Mouse (Mus musculus): ENCODE data around the gene Cdh9. TPM values are rescaled to one million over a fixed set of nuclear protein-coding genes. Genes with fewer than 3 reads are reported as not detected.
A peak's percentile ranks its signal among the peaks of the same experiment; 100 is the strongest.

Gene Cdh9
- polyA plus RNA-seq (2016; fragmentation: Nextera tagmentation; extraction: Ambion mirVana) = 0.11 and 0.16 TPM in 2 replicates

- DNase-seq (ENCODE audit: extremely low spot score, low spot score) = no peak
- no peak within 1 kb of the TSS for H3K27ac ChIP-seq
- WGBS = 4% methylated on average over 14 of the region's 14 CpGs
- H3K9me3 ChIP-seq = no peaks in the 10 kb centered on the region
- H3K36me3 ChIP-seq (replicated peaks) = no peaks in the 10 kb centered on the region
- peak within 1 kb of the TSS; percentile 46 for H3K4me3 ChIP-seq
- H3K4me1 ChIP-seq = peaks cover 11% of the 10 kb centered on the region
- H3K27me3 ChIP-seq (ENCODE audit: poor library complexity, severe bottlenecking) = no peaks in the 10 kb centered on the region
These were observed at the start of gene Cdh9 for GRCm38 (mm10) chr15:16728470-16729011. TSS of gene Cdh9 (plus strand) at chr15:16728756.

GRCm38 (mm10) chr15:16679096-16679495 lies 49.5 kb upstream of the Cdh9 start:
- H3K27me3 ChIP-seq (ENCODE audit: poor library complexity, severe bottlenecking) = no peaks in the 10 kb centered on the region
- H3K9me3 ChIP-seq = no peaks in the 10 kb centered on the region
- DNase-seq (ENCODE audit: extremely low spot score, low spot score) = no peak
- no peak overlapping the region for H3K27ac ChIP-seq
- WGBS = 91% methylated on average over 5 of the region's 5 CpGs
- H3K4me3 ChIP-seq = no peak overlapping the region
- H3K4me1 ChIP-seq = no peaks in the 10 kb centered on the region
- no peaks in the 10 kb centered on the region for H3K36me3 ChIP-seq (replicated peaks)

DNA sequence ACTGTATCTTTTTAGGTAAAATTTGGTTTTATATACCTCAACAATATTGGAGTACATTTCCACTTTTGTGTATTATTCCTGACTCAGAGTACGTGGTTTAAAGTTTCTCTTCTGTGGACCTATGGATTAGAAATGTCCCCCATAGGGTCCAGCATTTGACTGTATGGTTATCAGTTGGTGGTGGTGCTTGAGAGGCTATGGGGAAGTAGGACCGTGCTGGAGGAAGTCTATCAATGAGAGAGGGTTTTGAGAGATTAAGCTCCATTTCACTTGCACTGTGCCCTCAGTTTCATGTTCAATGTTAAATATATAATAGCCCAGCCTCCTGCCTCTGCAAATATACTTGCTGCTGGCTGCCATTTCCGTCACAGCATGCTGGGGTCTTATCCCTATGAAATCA lies 28.7 kb upstream of the Cdh9 start:
- Histone ChIP-seq H3K36me3 (replicated peaks) (no peaks in the 10 kb centered on the region), H3K9me3 (no peaks in the 10 kb centered on the region), H3K4me1 (no peaks in the 10 kb centered on the region), H3K27ac (no peak overlapping the region), H3K27me3 (ENCODE audit: poor library complexity, severe bottlenecking) (no peaks in the 10 kb centered on the region), H3K4me3 (no peak overlapping the region)
- DNase-seq (ENCODE audit: extremely low spot score, low spot score) = no peak
- 85% methylated on average over 3 of the region's 3 CpGs for WGBS

- Histone ChIP-seq H3K4me3 (no peak overlapping the region), H3K27ac (no peak overlapping the region), H3K36me3 (replicated peaks) (no peaks in the 10 kb centered on the region), H3K9me3 (no peaks in the 10 kb centered on the region), H3K27me3 (ENCODE audit: poor library complexity, severe bottlenecking) (no peaks in the 10 kb centered on the region), H3K4me1 (no peaks in the 10 kb centered on the region)
- WGBS = 69% methylated on average over 1 of the region's 1 CpGs
- no peak for DNase-seq (ENCODE audit: extremely low spot score, low spot score)
These were observed 26.2 kb upstream of the Cdh9 start for GRCm38 (mm10) chr15:16702340-16702739.

GRCm38 (mm10) chr15:16739088-16739487 lies 10.5 kb downstream of the Cdh9 start:
- Histone ChIP-seq H3K27ac (no peak overlapping the region), H3K27me3 (ENCODE audit: poor library complexity, severe bottlenecking) (no peaks in the 10 kb centered on the region), H3K4me3 (no peak overlapping the region), H3K36me3 (replicated peaks) (no peaks in the 10 kb centered on the region), H3K4me1 (no peaks in the 10 kb centered on the region), H3K9me3 (no peaks in the 10 kb centered on the region)
- DNase-seq (ENCODE audit: extremely low spot score, low spot score) = no peak
- WGBS = 92% methylated on average over 4 of the region's 4 CpGs

DNA sequence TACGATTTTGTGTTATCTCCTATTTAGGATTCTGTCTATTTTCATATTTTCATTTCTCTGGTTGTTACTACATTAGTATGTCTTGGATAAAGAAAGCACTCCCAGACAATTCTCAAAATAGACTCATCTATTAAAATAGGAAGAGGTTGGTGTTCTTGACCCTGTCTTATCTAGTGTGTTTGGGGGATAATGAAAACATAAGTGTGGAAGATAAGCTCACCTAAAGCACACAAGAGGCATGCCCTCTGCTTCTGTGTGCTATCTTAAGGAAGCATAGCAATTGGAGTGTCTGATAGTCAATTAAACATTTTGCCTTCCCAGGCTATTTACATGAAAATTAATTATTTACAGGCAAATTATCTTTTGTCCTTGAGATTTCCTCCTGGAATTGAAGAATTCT lies 18.1 kb downstream of the Cdh9 start:
- no peaks in the 10 kb centered on the region for H3K36me3 ChIP-seq (replicated peaks)

GRCm38 (mm10) chr15:16763252-16763651 lies 34.7 kb downstream of the Cdh9 start:
- Histone ChIP-seq H3K27me3 (ENCODE audit: poor library complexity, severe bottlenecking) (no peaks in the 10 kb centered on the region), H3K27ac (no peak overlapping the region), H3K9me3 (no peaks in the 10 kb centered on the region), H3K4me3 (no peak overlapping the region), H3K36me3 (replicated peaks) (no peaks in the 10 kb centered on the region), H3K4me1 (no peaks in the 10 kb centered on the region)
- WGBS = 84% methylated on average over 3 of the region's 3 CpGs
- no peak for DNase-seq (ENCODE audit: extremely low spot score, low spot score)

More for the DNA sequence above, 18.1 kb downstream of the Cdh9 start:
- no peak overlapping the region for H3K27ac ChIP-seq
- 91% methylated on average over 1 of the region's 1 CpGs for WGBS
- H3K4me3 ChIP-seq = no peak overlapping the region
- no peaks in the 10 kb centered on the region for H3K27me3 ChIP-seq (ENCODE audit: poor library complexity, severe bottlenecking)
- no peaks in the 10 kb centered on the region for H3K4me1 ChIP-seq
- DNase-seq (ENCODE audit: extremely low spot score, low spot score) = no peak
- H3K9me3 ChIP-seq = no peaks in the 10 kb centered on the region

DNA sequence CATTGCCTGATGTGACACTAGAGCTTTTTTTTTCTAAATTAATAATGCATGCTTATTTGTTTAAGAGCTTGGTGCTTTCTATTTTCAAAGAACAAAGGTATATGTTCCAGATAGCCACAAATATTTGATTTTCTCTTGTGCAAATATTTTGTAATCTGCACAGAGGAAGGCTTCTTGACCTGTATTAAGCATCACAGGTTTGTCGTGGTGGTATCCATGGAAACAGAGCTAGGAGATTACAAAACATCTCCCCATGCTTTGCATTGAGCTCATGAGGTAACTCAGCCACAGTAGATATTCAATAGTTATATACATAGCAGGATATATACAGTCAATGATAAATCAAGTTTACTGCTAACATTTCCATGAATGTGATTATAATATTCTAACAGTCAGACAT lies 56.0 kb downstream of the Cdh9 start:
- no peak for DNase-seq (ENCODE audit: extremely low spot score, low spot score)
- Histone ChIP-seq H3K4me1 (no peaks in the 10 kb centered on the region), H3K36me3 (replicated peaks) (no peaks in the 10 kb centered on the region), H3K27ac (no peak overlapping the region), H3K4me3 (no peak overlapping the region), H3K27me3 (ENCODE audit: poor library complexity, severe bottlenecking) (no peaks in the 10 kb centered on the region), H3K9me3 (no peaks in the 10 kb centered on the region)
- WGBS = 80% methylated on average over 1 of the region's 1 CpGs

DNA sequence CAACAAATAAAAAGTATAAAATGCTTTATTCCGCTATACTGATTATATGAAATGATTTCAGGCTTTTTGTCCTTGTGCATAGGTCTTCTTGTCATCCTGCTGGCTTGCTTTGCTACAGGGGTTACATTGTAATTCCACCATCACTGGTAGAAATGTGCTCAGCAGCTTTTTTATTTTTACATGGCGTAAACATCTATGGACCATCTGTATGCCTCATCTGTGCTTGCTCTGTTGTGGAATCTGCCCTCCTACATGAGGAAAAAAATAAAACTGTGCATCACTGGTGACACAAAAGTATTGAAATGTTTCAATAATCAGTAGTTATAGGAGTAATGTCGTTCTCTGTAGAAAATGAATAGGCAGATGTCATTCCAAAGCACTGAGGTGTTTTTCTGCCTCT lies 64.3 kb downstream of the Cdh9 start:
- no peak overlapping the region for H3K4me3 ChIP-seq
- no peaks in the 10 kb centered on the region for H3K4me1 ChIP-seq
- 85% methylated on average over 3 of the region's 3 CpGs for WGBS
- H3K36me3 ChIP-seq (replicated peaks) = no peaks in the 10 kb centered on the region
- no peaks in the 10 kb centered on the region for H3K9me3 ChIP-seq
- H3K27ac ChIP-seq = no peak overlapping the region
- no peak for DNase-seq (ENCODE audit: extremely low spot score, low spot score)
- no peaks in the 10 kb centered on the region for H3K27me3 ChIP-seq (ENCODE audit: poor library complexity, severe bottlenecking)

- H3K9me3 ChIP-seq = no peaks in the 10 kb centered on the region
- DNase-seq (ENCODE audit: extremely low spot score, low spot score) = no peak
- no peaks in the 10 kb centered on the region for H3K4me1 ChIP-seq
- no peaks in the 10 kb centered on the region for H3K27me3 ChIP-seq (ENCODE audit: poor library complexity, severe bottlenecking)
- H3K27ac ChIP-seq = no peak overlapping the region
- no peaks in the 10 kb centered on the region for H3K36me3 ChIP-seq (replicated peaks)
- H3K4me3 ChIP-seq = no peak overlapping the region
These were observed 72.7 kb downstream of the Cdh9 start for GRCm38 (mm10) chr15:16801302-16801701.

GRCm38 (mm10) chr15:16810787-16811186 lies 82.2 kb downstream of the Cdh9 start:
- Histone ChIP-seq H3K4me3 (no peak overlapping the region), H3K9me3 (no peaks in the 10 kb centered on the region), H3K4me1 (no peaks in the 10 kb centered on the region), H3K36me3 (replicated peaks) (no peaks in the 10 kb centered on the region), H3K27ac (no peak overlapping the region), H3K27me3 (ENCODE audit: poor library complexity, severe bottlenecking) (no peaks in the 10 kb centered on the region)
- DNase-seq (ENCODE audit: extremely low spot score, low spot score) = no peak
- WGBS = 73% methylated on average over 3 of the region's 3 CpGs

DNA sequence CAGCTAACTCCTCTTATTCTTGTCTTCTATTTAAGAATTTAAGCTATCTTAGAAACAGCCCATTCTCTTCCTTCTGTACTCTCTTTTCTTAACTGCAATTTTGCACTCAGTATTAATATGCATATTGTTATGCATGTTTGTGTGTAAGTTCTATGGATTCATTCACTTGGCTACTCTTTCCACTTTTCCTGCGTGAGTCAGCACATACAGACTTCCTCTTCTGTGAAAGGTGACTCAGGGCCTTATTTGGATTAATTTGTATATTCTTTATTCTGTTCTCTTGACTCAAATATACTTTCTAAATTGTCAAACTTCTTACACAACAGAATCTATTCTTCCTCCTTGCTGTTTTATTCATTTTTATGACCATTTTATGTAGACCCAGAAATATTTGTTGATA lies 85.5 kb downstream of the Cdh9 start:
- Histone ChIP-seq H3K27me3 (ENCODE audit: poor library complexity, severe bottlenecking) (no peaks in the 10 kb centered on the region), H3K4me3 (no peak overlapping the region), H3K9me3 (no peaks in the 10 kb centered on the region), H3K4me1 (no peaks in the 10 kb centered on the region), H3K27ac (no peak overlapping the region), H3K36me3 (replicated peaks) (no peaks in the 10 kb centered on the region)
- 81% methylated on average over 1 of the region's 1 CpGs for WGBS
- DNase-seq (ENCODE audit: extremely low spot score, low spot score) = no peak

DNA sequence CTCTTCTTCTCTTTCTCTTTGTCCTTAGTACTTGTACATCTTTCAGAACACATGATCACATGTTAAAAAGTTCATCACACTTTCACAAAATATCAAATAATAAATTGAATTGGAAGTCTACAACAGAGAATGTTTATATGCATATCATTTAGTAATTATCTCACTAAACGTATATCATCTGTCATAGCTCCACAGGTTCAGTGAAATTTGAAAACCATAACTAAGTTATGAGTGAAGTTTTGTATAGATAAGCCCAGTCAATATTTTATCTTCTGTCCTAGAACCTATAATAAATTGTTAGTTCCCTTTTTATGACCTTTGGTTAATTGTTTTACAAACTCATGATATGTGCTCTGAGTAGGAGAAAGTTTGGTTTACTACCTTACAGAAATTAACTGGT lies 106.2 kb downstream of the Cdh9 start:
- H3K27ac ChIP-seq = no peak overlapping the region
- no peaks in the 10 kb centered on the region for H3K9me3 ChIP-seq
- 89% methylated on average over 1 of the region's 1 CpGs for WGBS
- no peak for DNase-seq (ENCODE audit: extremely low spot score, low spot score)
- H3K4me1 ChIP-seq = no peaks in the 10 kb centered on the region
- no peaks in the 10 kb centered on the region for H3K27me3 ChIP-seq (ENCODE audit: poor library complexity, severe bottlenecking)
- no peaks in the 10 kb centered on the region for H3K36me3 ChIP-seq (replicated peaks)
- no peak overlapping the region for H3K4me3 ChIP-seq

DNA sequence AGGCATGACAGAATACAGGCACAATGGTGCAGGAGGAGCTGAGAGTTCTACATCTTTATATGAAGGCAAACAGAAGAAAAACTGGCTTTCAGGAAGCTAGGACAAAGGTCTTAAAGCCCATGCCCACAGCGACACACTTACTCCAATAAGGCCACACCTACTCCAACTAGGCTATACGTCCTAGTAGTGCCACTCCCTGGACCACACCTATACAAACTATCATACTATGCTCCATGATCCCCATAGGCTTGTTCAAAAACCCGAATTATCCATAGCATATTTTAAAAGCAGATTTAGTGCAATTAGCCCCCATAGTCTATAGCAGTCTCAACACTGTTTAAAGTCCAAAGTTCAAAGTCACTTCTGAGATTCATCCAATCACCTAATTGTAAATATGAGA lies 154.0 kb downstream of the Cdh9 start:
- no peak for DNase-seq (ENCODE audit: extremely low spot score, low spot score)
- 83% methylated on average over 3 of the region's 3 CpGs for WGBS
- H3K27me3 ChIP-seq (ENCODE audit: poor library complexity, severe bottlenecking) = no peaks in the 10 kb centered on the region
- no peak overlapping the region for H3K27ac ChIP-seq
- no peaks in the 10 kb centered on the region for H3K4me1 ChIP-seq
- H3K36me3 ChIP-seq (replicated peaks) = no peaks in the 10 kb centered on the region
- no peaks in the 10 kb centered on the region; the same call in 1 of the 2 replicates for H3K9me3 ChIP-seq
- no peak overlapping the region for H3K4me3 ChIP-seq

Measured in forebrain, embryonic 10.5 days (tissue).